Mouse (Mus musculus) colon, adult 2 months (tissue): ENCODE results near the gene Rhag. TPM values are rescaled to one million over a fixed set of nuclear protein-coding genes. Genes with fewer than 3 reads are reported as not detected.

Experiments used
- polyA plus RNA-seq: library from polyadenylated mRNA; depleted of rRNA; stranded (reverse); fragments of >200 nt; gene quantifications from 2 replicates; pipeline ENCODE4 v1.2.3, GENCODE M21; 2012; rRNA removed

Rhag gene
- not detected in 2 replicates for polyA plus RNA-seq

DNA sequence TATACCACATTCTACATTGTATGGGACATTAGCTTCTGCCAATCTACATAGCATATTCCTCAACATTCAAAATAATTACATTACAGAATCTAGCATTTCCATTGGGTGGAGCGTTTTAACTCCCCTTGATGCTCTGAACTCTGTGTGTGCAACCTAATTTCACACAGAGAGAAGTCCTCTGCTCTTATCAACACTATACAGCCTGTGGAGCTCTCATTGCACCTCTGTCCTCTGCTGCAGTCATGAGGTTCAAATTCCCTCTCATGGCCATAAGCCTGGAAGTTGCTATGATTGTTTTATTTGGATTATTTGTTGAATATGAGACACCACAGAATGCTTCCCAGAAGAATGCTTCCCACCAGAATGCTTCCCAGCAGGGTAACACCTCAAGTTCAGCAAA lies at the start of gene Rhag:
Rhag (plus strand) TSS at position 193 of the 400 bp plus-strand sequence.

GRCm38 (mm10) chr17:40806953-40807572 lies 3.9 kb upstream of the Rhag start, which contains the start of gene Crisp2:
Gene Crisp2, minus strand, starts transcription at chr17:40807003.

GRCm38 (mm10) chr17:40879924-40880691 lies 69.2 kb downstream of the Rhag start, which contains the start of gene 9130008F23Rik:
Gene 9130008F23Rik, minus strand, starts transcription at chr17:40880559.

Other genes starting within 250 kb of the Rhag start
- not detected in 2 replicates for gene Esp6, start 249.6 kb upstream of the Rhag start, polyA plus RNA-seq
- not detected in 2 replicates for gene Esp4, start 212.5 kb upstream of the Rhag start, polyA plus RNA-seq
- gene Esp3, start 179.1 kb upstream of the Rhag start, polyA plus RNA-seq: not detected in 2 replicates
- not detected in 2 replicates for gene Esp1, start 84.0 kb upstream of the Rhag start, polyA plus RNA-seq
- gene Crisp2, start 4.1 kb upstream of the Rhag start, polyA plus RNA-seq: not detected in 2 replicates
- 11.5 and 14.1 TPM in 2 replicates for gene 9130008F23Rik, start 69.4 kb downstream of the Rhag start, polyA plus RNA-seq
- not detected in 2 replicates for gene Glyatl3, start 103.2 kb downstream of the Rhag start, polyA plus RNA-seq
- 6.5 and 8.6 TPM in 2 replicates for gene Mut, start 123.6 kb downstream of the Rhag start, polyA plus RNA-seq
- 0.70 and 0.79 TPM in 2 replicates for gene Cenpq, start 123.9 kb downstream of the Rhag start, polyA plus RNA-seq